Mouse (Mus musculus): ENCODE results near the gene Kcnmb3. TPM values are rescaled to one million over a fixed set of nuclear protein-coding genes. Genes with fewer than 3 reads are reported as not detected.

Kcnmb3 gene
- polyA plus RNA-seq, 1 experiment, result 0.04 TPM

DNA sequence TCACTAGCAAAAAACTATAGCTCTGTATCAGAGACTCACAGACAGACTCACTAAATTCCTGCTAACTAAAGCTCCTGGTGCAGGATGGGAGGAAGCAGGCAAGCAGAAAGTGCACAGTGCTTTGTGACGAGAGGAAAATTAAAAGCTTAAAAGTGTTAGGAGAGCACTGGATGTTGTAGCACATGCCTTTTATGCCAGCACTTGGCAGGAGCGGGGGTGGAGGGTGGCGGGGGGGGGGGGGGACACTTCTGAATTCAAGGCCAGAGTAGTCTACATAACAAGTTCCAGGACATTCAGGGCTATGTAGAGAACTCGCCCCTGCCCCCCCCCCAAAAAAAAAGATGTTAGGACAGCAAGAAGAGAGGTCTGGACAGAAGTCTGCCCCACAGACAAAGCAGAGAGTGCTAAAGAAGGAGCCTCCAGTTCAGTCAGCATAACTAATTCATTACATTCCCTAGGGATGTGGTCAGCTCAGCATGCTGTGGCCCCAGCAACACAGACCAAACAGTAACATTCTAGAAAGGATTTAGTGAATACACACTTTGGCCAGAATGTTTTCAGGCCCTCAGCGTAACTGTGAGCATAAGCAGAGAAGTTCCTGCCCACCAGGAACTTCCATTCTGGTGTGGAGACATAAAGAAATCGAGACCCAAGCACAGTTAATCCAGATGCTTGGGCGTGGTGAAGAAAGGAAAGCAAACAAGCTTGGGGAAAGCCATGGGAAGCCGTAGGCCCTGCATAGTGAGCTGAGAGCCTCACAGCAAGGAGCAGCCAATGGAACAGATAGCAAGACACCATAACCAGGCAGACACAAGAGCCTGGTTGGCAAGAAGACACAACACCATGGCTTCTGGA lies 4.1 kb upstream of the Kcnmb3 start:
- DNase-seq (ENCODE audit: extremely low spot score in 1 of 2, low spot score in 1 of 2), result no peak

- DNase-seq (ENCODE audit: extremely low spot score in 1 of 2, low spot score in 1 of 2), result no peak
Observed at GRCm38 (mm10) chr3:32495088-32495770, 3.2 kb upstream of the Kcnmb3 start.

DNA sequence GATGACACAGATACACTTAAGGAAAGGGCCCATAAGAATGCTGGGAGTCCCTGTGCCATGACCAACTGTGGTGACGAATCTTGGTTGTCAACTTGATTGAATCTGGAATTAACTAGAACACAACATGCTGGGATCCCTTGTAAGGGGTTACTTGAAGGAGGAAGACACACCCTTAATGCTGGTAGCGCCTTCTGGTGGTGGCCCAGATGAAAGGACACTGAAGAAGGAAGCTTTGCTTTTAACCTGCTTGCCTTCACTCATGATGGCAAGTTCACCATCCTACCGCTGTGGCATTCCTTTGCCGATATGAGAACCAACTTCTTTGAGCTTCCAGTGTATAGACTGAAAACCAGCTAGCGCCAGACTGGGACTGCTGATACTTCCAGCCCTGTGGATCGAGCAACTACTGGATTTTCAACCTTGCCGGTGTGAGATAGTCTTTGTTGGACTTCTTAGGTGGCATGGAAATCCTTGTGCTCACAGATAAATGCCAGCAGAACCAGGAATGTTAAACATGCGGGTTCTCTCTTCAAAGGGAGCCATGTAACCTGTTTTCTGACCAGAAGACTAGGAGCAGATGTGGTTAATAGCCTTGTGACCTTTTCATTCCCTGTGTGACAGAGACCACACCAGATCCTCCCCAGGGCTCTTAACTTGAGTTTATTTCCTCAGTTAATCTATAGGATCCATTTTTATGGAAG lies 2.5 kb upstream of the Kcnmb3 start:
- DNase-seq (ENCODE audit: extremely low spot score in 1 of 2, low spot score in 1 of 2), result no peak

GRCm38 (mm10) chr3:32490928-32491315 lies 1.1 kb downstream of the Kcnmb3 start:
- no peak for DNase-seq (ENCODE audit: extremely low spot score in 1 of 2, low spot score in 1 of 2)

GRCm38 (mm10) chr3:32490076-32490927 lies 1.7 kb downstream of the Kcnmb3 start:
- DNase-seq (ENCODE audit: extremely low spot score in 1 of 2, low spot score in 1 of 2), result no peak

DNA sequence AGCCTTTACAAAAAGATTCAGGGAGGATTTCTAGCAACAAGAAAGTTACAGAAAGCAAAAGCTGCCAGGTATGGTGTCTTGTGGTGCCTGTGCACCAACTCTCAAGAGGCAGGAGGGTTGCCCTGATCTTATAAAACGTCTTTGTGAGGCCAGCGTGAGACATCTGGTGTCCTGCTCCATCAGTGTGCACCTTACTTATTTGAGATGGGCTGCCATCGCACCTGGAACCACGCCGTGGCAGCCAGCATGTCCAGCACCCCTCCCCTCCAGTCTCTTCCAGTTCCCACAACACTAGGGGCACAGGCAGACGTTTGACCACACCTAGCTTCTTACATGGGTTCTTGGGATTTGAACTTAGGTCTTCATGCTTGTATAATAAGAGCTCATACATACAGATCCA lies 3.9 kb downstream of the Kcnmb3 start:
- no peak for DNase-seq (ENCODE audit: extremely low spot score in 1 of 2, low spot score in 1 of 2)

- no peak for DNase-seq (ENCODE audit: extremely low spot score in 1 of 2, low spot score in 1 of 2)
Observed at GRCm38 (mm10) chr3:32486543-32486942, 5.5 kb downstream of the Kcnmb3 start.

GRCm38 (mm10) chr3:32483035-32483434 lies 9.0 kb downstream of the Kcnmb3 start:
- DNase-seq (ENCODE audit: extremely low spot score in 1 of 2, low spot score in 1 of 2), result no peak

DNA sequence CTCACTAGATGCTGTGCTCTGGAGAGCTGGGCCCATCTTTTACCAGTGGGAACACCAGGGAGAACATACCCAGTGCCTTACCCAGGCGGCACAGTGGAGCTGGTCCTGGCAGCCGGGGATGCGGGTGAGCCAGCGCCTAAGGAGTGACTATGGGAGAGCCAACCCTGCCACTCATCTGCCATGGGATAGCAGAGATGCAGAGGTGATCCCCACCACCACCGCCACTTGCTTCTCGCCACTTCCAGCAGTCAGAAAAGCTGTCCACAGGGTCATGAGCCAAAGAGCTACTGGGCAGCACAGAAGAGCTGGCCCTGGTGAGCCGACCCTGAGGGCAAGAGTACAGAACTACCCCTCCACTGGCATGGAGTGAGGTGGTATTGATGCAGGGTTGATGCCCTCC lies 12.1 kb downstream of the Kcnmb3 start:
- no peak for DNase-seq (ENCODE audit: extremely low spot score in 1 of 2, low spot score in 1 of 2)

GRCm38 (mm10) chr3:32473184-32473583 lies 18.8 kb downstream of the Kcnmb3 start:
- DNase-seq (ENCODE audit: extremely low spot score in 1 of 2, low spot score in 1 of 2), result no peak

DNA sequence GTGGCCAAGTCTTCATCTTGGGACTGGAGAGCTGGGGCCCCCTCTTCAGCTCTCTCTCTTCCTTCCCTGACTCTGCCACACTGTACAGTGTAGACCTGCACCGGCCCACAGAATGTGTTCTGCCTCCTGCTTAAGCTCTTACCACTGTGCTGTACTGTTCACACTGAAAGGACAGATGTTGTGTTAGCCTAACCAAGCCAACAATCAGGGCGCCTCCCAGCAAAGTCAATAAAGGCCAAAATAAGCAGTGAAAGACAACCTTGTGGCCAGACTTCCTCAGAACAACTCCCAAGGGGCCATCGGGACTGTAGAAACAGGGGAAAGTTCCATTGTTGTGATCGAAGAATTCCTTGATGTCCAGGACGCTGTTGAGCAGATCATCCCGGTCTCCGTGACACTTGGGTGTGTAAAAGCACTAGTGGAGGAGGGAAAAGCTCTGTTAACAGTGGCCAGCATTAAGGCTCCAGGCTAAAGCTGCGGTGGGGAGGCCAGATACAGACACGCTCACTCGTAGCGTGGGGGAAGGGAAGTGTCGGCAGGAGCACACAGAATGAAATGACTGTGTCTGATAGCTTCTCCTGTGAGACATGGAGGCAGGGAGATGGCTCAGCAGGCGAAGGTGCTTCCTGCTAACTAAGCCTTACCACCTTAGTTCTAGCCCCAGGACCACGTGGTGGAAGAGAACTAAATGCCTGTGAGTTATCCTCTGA lies 19.7 kb downstream of the Kcnmb3 start:
- DNase-seq (ENCODE audit: extremely low spot score in 1 of 2, low spot score in 1 of 2), result no peak

GRCm38 (mm10) chr3:32471098-32471497 lies 20.9 kb downstream of the Kcnmb3 start:
- peak; percentile 20 to 70 for DNase-seq (ENCODE audit: extremely low spot score in 1 of 2, low spot score in 1 of 2)

- DNase-seq (ENCODE audit: extremely low spot score in 1 of 2, low spot score in 1 of 2), result no peak
Observed at GRCm38 (mm10) chr3:32470449-32470848, 21.6 kb downstream of the Kcnmb3 start.

GRCm38 (mm10) chr3:32468411-32468810 lies 23.6 kb downstream of the Kcnmb3 start:
- DNase-seq (ENCODE audit: extremely low spot score in 1 of 2, low spot score in 1 of 2), result no peak

DNA sequence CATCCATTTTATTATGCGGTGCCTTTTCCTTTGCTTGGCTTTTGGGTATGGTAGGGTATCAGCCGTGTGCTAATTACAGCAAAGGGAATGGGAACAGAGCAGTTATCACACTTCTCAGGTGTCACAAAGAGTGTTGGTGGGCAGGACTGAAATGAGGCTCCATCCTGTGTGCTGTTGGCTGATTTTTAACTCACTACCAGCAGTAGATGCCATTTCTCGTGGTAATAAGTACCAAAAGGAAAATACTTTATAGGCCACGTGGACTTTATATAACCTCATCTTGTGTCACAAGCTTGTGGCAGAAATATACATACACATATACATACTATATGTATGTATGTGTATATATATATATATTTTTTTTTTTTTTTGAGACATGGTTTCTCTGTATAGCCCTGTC lies 24.7 kb downstream of the Kcnmb3 start:
- DNase-seq (ENCODE audit: extremely low spot score in 1 of 2, low spot score in 1 of 2), result no peak

DNA sequence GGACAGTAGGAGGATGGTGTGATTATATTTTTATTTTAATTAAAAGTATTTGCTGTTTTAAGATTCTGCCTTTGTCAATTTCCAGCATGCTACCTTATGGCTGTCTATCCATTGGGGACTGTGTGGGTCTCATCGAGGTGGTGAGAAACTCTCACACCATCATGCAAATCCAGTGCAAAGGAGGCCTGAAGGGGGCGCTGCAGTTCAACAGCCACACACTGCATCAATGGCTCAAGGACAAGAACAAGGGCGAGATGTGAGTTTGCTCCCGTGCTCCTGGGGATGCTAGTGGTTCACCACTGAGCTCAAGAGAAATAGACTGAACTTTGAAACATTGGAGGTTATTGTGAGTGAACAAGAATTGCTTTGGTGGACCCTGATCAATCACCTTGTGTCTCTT lies 32.3 kb downstream of the Kcnmb3 start:
- DNase-seq (ENCODE audit: extremely low spot score in 1 of 2, low spot score in 1 of 2), result peak in 1 of 2 experiments; percentile 48

DNA sequence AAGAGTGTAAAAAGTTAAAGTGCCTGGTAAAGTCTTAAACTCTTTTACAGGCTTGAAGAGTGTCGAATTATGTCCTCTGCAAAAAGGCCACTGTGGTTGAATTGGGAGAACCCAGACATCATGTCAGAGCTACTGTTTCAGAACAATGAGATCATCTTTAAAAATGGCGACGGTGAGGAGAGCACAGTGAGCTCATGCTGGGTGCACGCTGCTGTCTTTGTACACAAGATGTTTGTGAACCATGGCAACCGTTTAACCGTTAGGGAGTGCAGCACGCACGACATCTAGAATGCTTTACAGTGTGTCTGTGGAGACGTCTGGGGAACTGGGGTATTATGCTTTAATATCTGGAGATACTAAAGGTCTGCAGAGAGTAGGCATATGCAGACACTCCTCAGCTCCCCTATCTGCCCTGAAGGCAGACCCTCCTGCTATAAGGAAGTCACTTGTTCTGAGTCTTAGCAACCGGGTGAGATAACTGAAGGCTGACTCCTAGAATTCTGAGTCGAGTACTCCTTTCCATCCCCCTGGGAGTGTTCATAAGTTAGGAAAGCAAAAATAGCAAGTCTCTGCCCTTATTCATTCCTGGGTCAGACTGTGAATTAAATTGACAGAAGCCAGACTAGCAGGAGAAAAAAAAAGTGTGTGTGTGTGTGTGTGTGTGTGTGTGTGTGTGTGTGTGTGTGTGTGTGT lies 37.6 kb downstream of the Kcnmb3 start:
- DNase-seq (ENCODE audit: extremely low spot score in 1 of 2, low spot score in 1 of 2), result no peak

DNA sequence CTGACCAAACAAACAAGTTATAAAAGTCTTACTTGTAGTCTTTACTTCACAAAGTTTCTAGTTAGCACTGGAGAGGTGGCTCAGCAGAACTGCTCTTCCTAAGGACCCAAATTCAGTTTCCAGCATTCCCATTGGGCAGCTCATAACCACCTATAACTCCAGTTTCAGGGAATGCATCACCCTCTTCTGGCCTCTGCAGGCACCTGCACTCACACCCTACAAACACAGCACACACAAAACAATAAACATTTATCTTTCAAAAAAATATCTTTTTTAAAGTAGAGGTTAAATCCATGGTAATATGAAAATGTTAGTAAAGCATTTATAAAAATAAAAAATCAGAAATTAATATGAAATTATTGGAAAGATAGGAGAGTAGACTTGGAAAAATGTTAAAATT lies 50.3 kb downstream of the Kcnmb3 start:
- DNase-seq (ENCODE audit: extremely low spot score in 1 of 2, low spot score in 1 of 2), result no peak

DNA sequence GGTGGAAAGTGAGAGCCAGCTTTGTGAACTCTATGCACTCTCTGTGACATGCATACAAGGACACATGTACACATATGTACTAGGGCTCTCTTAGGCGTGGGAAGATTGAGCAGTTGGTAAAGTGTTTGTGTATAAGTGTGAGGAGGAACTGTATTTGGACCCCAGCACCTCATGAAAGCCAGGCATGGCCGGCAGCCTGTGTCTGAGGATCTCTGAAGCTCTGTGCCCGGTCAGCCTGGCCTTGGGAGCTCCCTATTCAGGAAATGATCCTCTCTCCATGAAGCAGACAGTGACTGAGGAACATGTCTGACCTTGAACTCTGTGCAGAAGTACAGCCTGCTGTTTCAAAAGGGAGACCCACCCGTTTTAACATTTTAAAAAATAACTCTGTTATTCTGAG lies 53.3 kb downstream of the Kcnmb3 start:
- no peak for DNase-seq (ENCODE audit: extremely low spot score in 1 of 2, low spot score in 1 of 2)

Measured in frontal cortex, adult 2 months (tissue).